Mouse (Mus musculus) monocyte, adult 5-6 weeks (primary cell): ENCODE results near the gene Cd37. TPM values are rescaled to one million over a fixed set of nuclear protein-coding genes. Genes with fewer than 3 reads are reported as not detected.

Source experiments
- ATAC-seq: fragments of 153-309, 156-312 bp; replicated peaks from 2 replicates; pipeline ENCODE4 v1.8.0; 2017; ENCODE audit warnings: mild to moderate bottlenecking; ENCODE audit not compliant: low TSS enrichment, insufficient number of reproducible peaks, severe bottlenecking, poor library complexity, low FRiP score
- total RNA-seq: library from RNA; stranded (forward); fragments of 200-1000, 200-491, 200-594 nt; gene quantifications from 3 replicates; pipeline ENCODE4 v1.2.3, GENCODE M21; 2017

The Cd37 gene
- total RNA-seq, 1 experiment from 2014 or later: 125 TPM

DNA sequence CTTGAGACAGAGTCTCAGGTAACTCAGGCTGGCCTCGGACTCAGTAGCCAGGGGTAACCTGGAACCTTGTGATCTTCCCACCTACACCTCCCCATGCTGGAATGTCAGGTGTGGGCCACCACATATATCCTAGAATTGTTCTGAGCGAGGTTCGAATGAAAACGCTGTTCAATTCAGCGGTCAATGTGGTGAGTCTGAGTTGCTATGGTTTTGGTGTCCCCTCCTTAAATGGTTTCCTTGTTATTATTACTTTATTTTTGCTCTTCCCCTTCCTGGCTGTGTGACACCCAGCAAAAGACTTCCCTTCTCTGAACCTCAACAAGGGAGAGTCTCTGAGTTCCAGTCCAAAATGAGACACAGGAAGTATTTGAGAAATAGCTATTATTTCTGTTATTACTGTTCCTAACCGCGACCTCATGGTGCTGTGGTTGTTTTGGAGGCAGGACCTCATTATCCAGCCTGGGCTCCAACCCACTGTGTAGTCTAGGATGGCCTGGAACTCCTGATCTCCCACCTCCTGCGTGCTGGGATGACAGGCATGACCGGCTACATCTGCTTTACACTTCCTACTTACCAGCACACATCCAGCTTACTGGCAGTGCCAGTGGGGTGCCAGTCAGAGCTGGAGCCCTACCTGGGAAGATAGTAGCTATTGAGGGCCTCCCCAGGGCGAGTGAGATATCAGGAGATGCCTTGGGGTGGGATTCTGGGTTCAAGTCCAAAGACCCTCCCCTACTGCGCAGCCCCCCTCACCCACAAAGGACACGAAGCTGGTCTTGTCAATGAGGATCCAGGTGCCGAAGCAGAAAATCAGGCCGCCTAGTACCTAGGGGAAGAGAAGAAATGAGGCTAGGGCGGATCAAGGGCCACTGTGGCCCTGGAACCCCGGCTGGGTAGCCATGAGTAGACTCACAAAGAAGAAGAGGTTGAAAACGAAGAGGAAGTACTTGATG, 892 bp downstream of the Cd37 start:
- peak; percentile 65 for ATAC-seq

DNA sequence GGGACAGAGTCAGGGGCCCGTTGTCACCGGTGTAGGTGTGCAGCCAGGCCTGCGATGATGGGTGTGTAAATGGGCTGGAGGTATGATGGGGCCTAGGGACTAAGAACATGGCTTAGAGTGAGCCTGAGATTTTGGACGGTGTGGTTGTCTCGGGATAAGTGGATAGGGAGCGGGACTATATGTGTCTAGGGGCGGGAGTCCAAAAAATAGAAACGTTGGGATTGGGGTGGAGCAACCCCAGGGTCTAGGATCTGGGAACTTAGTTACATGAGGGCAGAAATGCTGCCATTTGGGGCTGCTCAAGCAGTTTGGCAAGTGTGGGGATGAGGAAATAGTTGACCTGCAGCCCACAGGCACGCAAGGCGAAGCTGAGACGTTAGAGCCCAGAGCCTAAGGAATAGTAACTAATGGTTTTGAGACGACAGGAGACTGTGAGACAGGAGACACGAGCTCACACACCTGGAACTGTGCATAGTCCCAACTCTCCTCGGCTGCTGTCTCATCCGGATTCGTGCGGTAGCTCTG, 3.2 kb downstream of the Cd37 start:
- no peak for ATAC-seq

GRCm38 (mm10) chr7:45234922-45235571, 3.9 kb downstream of the Cd37 start:
- no peak for ATAC-seq

DNA sequence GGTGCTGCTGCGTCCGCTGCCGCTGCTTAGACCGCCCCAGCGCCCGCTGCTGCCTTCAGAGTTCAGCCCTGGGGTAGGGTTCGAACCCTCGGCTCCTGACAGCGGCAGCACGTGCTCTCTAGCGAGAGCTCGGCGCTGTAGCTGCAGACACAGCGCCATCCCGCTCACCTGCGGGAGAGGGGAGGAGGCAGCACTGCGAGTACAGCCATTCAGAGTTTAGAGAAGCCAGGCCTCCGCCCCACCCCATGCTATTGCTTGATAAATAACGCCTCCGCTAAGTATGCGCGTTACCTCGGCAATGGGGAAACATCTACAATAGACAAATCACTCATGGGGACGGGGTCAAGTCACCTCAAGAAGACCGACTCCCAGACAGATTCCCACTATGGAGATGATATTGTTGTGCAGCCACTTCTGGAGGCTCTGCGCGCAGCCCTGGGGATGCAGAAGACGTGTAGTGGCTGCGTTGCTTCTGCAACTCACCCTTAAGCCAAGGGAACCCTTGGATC, 4.5 kb downstream of the Cd37 start:
- ATAC-seq: no peak

DNA sequence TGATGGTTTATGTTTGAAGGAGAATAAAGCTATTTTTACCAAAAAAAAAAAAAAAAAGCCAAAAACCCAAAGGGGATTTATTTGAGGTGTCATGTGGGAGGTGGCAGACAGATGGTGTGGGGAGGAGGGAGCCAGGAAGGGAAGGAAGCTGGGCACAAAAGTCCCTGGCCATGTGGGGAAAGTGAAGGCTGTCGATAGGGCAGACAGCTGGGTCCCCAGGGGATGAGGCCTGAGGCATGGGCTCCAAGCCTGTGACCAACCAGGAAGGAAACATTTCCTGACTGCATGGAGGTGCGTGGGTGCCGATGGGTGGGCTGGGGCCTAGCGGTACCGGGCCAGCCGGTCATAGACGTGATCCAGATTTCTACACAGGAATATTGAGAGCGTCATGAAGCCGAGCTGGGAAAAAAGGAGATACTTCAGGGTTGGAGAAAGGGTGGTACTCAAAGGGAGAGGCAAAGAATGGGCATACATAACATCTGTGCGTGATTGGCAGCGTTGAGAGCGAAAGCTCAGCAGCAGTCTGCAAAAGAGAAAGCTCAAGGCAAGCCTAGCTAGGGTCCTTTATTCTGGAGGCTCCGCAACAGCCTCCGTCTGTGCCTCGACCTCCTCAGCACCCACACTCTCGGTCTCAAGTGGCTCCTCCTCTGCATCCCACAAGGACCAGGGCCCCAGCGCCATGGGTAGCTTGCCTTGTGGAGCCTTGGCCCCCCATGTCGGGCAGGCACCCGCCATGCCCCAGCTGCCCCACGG, 5.2 kb downstream of the Cd37 start:
- no peak for ATAC-seq

DNA sequence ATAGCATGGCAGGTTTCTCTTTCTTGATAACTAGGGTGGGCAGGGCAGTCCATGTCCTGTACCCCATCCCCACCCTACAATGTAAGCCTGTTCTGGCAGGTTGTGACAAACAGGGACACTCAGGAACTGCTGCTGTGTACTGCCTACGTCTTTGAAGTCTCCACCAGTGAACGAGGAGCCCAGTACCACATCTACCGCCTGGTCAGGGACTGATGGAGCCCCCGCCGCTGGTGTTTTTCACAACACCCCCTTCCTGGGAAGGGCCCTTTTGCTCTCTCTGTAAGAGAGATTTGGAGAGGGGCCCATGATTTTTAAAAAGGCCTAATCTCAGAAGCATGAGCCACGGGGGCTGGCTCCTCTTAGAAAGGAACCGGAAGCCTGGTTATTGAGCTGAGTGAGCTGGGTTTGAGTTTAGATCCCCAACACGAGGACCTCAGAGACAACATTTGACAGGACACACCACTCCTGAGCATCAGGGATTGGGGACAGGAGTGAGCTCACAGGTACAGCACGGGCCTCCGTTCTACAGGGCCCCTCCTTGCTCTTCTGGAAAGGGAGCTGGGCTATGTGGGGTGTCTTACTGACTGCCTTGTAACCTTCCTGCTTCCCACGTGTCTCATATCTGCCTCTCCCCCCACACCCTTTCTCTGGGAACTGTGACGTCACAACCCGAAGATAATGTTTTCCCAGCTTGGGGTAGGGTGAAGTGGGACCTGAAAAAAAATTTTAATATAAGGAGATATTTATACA, 6.0 kb downstream of the Cd37 start:
- no peak for ATAC-seq

DNA sequence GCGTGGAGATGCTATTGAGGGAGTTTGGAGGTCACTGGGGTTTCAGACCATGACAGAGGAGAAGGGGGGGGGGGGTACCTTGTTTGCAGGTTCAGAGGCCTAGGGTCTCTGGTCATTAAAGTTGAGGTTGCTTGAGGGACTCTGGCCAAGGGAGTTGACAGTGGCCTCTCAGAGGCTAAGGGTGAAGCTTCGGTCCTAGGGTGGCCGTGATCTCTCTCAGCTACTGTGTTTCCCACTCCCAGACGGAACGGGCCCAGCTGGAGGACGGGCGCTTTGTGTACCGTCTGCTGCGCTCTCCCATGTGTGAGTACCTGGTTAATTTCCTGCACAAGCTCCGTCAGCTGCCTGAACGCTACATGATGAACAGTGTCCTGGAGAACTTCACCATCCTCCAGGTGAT, 7.0 kb downstream of the Cd37 start:
- no peak for ATAC-seq

DNA sequence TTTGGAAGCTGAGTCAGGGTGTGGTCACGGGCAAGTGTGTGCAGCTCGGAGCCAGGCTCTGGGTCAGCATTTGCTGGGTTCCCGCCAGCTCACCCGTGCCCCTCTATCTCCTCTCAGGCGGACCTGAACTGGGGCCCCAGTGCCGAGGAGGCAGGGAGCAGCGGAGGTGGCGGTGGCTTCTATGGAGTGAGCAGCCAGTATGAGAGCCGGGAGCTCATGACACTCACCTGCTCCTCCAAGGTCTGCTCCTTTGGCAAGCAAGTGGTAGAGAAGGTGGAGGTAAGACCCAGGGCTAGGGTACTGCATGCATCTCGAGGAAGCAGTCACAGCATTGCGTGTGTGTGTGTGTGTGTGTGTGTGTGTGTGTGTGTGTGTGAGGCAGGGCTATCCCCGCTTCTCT, 7.7 kb downstream of the Cd37 start:
- ATAC-seq: no peak

DNA sequence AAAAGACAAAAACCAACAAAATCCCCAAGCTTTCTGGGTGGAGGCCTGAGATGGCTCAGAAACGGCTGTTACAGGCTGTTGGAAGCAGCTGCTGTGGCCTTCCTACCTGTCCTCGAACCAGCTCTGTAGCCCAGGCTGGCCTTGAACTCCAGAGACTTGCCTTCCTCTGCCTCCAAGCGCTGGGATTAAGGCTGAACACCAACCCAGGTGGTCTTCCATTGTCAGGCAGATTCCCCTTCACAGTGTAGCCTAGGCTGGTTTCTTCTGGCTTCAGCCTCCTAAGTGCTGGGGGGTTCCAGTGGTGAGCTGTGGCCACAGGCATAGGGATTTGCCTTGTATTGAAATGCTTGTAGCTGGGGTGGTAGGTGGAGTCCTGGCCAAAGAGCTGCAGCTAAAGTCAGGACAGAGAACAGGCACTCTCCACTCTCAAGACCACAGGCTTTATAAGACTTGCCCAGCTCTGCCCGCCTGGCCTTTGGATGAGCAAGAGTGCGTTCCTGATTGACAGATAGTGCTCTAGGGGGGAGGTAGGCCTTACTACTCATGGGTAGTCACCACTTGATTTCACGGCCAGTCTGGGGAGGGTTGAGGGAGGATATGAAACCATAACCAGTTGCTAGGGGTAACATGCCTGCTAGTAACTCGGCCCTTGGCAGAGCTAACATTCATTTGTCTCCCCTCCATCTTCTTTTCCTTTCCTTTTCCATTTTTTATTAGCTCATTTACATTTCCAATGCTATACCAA, 9.3 kb downstream of the Cd37 start:
- ATAC-seq: no peak; the same call in 1 of the 2 replicates

GRCm38 (mm10) chr7:45229046-45229445, 9.9 kb downstream of the Cd37 start:
- no peak for ATAC-seq

GRCm38 (mm10) chr7:45228548-45228947, 10.4 kb downstream of the Cd37 start:
- ATAC-seq: no peak

GRCm38 (mm10) chr7:45226421-45226820, 12.5 kb downstream of the Cd37 start:
- no peak for ATAC-seq

- ATAC-seq: no peak
Observed at GRCm38 (mm10) chr7:45224826-45225225, 14.1 kb downstream of the Cd37 start.

GRCm38 (mm10) chr7:45221680-45222079, 17.2 kb downstream of the Cd37 start:
- no peak for ATAC-seq

- no peak for ATAC-seq
Observed at GRCm38 (mm10) chr7:45216442-45217183, 22.3 kb downstream of the Cd37 start.

- no peak for ATAC-seq
Observed at GRCm38 (mm10) chr7:45215673-45216441, 23.1 kb downstream of the Cd37 start, which contains the start of gene Tead2. Gene Tead2, plus strand, starts transcription at chr7:45215753.
